Mouse (Mus musculus): ENCODE results near the gene Pcdh10. TPM values are rescaled to one million over a fixed set of nuclear protein-coding genes. Genes with fewer than 3 reads are reported as not detected.

Gene Pcdh10
- 0.31 and 0.90 TPM in 2 replicates for polyA plus RNA-seq (2012; rRNA removed)

DNA sequence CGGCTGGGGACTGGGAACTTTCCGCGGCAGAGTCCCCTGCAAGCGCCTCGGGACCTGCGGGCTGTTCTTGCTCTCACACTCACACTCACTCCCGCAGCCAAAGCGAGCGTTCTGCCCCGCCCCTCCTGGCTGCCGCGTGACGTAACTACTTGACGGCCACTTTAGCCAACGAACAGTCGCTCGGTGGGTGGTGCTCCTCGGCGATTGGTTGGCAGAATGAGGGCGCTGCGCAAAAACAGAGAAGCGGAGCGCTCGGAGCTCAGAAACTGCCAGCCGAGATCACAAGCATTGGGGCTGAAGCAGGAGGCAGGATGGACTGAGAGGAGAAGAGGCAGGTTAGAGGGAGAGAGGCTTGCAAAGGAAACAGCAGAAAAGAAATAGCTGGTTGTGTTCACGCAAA is at the start of gene Pcdh10:
TSS of gene Pcdh10 (plus strand) at position 254 of the 400 bp plus-strand sequence.

Measured in ovary, adult 2 months (tissue).